Mouse (Mus musculus) kidney, adult 2 months (tissue): Measurements from ENCODE around the gene Gabrd. TPM values are rescaled to one million over a fixed set of nuclear protein-coding genes. Genes with fewer than 3 reads are reported as not detected.

Experiments used
- DNase-seq: peaks from one replicate; pipeline ENCODE4 v3.0.0; 2021
- H3K27ac ChIP-seq: fragments of 200-500 bp; 2 replicates; pipeline ENCODE4 v1.5.1; 2012; ENCODE audit warnings: low read depth, low read length, control low read depth, inconsistent platforms; ENCODE audit not compliant: insufficient read depth
- H3K27me3 ChIP-seq: fragments of 200-500 bp; replicated peaks from 2 replicates; pipeline ENCODE4 v1.6.1; 2012; ENCODE audit warnings: mild to moderate bottlenecking, moderate library complexity, low read length, inconsistent platforms; ENCODE audit not compliant: control insufficient read depth, insufficient read depth
- H3K36me3 ChIP-seq: fragments of 200-500 bp; 2 replicates; pipeline ENCODE4 v1.6.1; 2012; ENCODE audit warnings: mild to moderate bottlenecking, moderate library complexity, low read length, inconsistent platforms; ENCODE audit not compliant: control insufficient read depth, insufficient read depth
- H3K4me1 ChIP-seq: fragments of 200-500 bp; 2 replicates; pipeline ENCODE4 v1.6.1; 2011; ENCODE audit warnings: low read length; ENCODE audit not compliant: control insufficient read depth, insufficient read depth
- H3K4me3 ChIP-seq: fragments of 200-500 bp; 2 replicates; pipeline ENCODE4 v1.5.1; 2011; ENCODE audit warnings: mild to moderate bottlenecking, low read depth, low read length, control low read depth; ENCODE audit not compliant: insufficient read depth
- CTCF ChIP-seq: fragments of 200-500 bp; conservative IDR thresholded peaks from 2 replicates; pipeline ENCODE4 v1.5.1; 2011; ENCODE audit warnings: low read depth, mild to moderate bottlenecking, control low read depth, low read length, moderate library complexity, mixed read lengths; ENCODE audit not compliant: insufficient read depth, insufficient read length
- POLR2A ChIP-seq: fragments of 200-500 bp; IDR thresholded peaks from one replicate; pipeline ENCODE4 v1.6.1; 2011; ENCODE audit warnings: low read depth, low read length, control low read depth
- WGBS: fragments of 180-500 bp; shearing (Covaris S2); methylation state at CpG from one replicate; pipeline ENCODE4 v1.1.7; 2018; 5-methylcytosine and 5-hydroxymethylcytosine counted together
- polyA plus RNA-seq: library from polyadenylated mRNA; depleted of rRNA; stranded (reverse); fragments of >200 nt; gene quantifications from 2 replicates; pipeline ENCODE4 v1.2.3, GENCODE M21; 2012; rRNA removed

Gene Gabrd
- polyA plus RNA-seq, 1 experiment, result 0.47 TPM

DNA sequence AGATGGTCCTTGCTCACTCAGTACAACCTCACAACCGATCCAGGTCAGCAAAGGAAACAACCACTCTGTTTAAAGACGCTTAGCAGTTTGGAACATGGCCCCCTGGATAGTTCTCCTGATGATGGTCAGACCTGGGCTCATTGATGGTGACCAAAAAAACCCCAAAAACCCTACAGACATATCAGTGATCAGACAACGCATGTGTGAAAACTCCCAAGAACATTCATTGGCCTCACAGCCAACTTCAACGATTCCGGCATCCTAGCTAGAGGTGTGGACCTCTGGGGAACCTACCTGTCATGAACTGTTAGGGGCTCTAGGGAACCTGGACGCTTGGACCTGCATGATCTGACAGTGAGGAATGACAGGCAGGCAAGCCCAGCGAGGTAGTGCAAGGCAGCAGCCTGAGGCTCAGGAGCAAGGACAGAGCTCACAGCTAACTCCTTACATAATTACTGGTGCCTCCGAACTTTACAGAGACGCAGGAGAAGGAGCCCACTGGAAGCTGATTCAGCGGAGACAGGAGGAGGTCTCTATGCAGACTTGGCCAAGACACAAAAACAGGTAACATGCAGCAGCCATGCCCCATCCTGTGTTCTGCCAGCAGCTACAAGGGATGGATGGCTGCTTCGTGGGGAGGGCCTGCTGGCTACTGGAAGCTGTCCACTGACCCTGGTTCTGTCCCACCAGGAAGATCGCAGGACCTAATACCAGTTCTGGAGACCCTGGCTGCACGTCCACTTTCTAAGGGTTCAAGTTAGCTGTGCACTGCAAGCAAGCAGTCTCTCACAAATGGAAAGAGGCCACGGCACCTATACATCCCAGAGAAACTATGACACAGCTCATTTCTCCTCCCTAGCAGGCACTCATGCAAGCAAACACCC, 54.3 kb downstream of the Gabrd start:
- no peak for DNase-seq
- no peak overlapping the region for H3K27ac ChIP-seq
- TF ChIP-seq POLR2A (no peak), CTCF (no peak)
- 79% methylated on average over 14 of the region's 14 CpGs for WGBS
- no peak overlapping the region for H3K4me3 ChIP-seq
- H3K27me3 ChIP-seq, result no peaks in the 10 kb centered on the region
- H3K4me1 ChIP-seq, result no peaks in the 10 kb centered on the region
- no peaks in the 10 kb centered on the region for H3K36me3 ChIP-seq

DNA sequence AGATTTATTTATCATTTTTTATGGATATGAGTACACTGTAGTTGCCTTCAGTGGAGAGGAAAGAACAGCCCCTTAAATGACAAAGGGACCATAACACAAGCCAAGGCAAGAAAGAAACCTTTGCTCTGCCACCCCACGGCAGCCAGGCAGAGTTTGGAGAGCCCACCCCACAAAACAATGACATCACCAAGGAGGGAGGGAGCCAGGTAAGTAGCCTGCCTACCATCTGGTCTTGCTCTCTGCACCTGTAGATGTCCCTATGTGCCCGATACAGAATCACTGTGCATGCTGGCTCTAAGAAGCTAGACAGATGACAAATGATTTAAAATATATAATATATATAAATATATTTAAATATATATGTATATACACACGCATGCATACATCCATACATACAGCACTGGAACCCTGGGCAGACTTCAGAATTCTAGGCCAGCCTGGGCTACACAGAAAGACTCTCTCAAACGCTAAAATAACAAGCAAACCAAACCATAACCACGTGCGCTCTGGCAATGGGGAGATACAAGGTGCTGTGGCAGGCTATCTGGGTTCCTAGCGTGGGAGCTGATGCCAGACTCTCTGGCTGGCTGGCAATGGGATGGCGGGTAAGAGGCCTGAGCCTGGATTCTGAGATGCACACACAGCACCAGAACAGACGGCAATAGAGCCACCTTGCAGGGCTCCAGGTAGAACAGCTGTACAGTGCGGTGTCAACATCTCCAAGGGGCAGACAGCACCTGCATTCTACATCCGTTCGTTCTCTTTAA, 61.4 kb downstream of the Gabrd start:
- Histone ChIP-seq H3K27ac (no peak overlapping the region), H3K4me1 (no peaks in the 10 kb centered on the region), H3K4me3 (no peak overlapping the region), H3K27me3 (no peaks in the 10 kb centered on the region), H3K36me3 (no peaks in the 10 kb centered on the region)
- WGBS, result 89% methylated on average over 12 of the region's 12 CpGs
- TF ChIP-seq POLR2A, result no peak
- no peak for TF ChIP-seq CTCF
- DNase-seq, result no peak

Other genes with a start within 250 kb of the Gabrd start
- gene Ski, start 175.5 kb downstream of the Gabrd start, polyA plus RNA-seq, result 40.4 and 43.9 TPM in 2 replicates
- gene Faap20, start 148.3 kb downstream of the Gabrd start, polyA plus RNA-seq, result 68.9 and 75.5 TPM in 2 replicates
- 80.1 and 84.5 TPM in 2 replicates for gene Prkcz, start 36.8 kb downstream of the Gabrd start, polyA plus RNA-seq
- 0.27 and 0.42 TPM in 2 replicates for gene Cfap74, start 11.1 kb upstream of the Gabrd start, polyA plus RNA-seq
- gene Tmem52, start 71.0 kb upstream of the Gabrd start, polyA plus RNA-seq, result 14.7 and 15.7 TPM in 2 replicates
- 399 and 462 TPM in 2 replicates for gene Gnb1, start 93.2 kb upstream of the Gabrd start, polyA plus RNA-seq
- gene Nadk, start 164.3 kb upstream of the Gabrd start, polyA plus RNA-seq, result 141 and 153 TPM in 2 replicates
- 7.5 and 7.9 TPM in 2 replicates for gene Slc35e2, start 203.3 kb upstream of the Gabrd start, polyA plus RNA-seq
- gene Cdk11b, start 226.7 kb upstream of the Gabrd start, polyA plus RNA-seq, result 19.2 and 24.8 TPM in 2 replicates
- gene Gm10563, start 247.3 kb upstream of the Gabrd start, polyA plus RNA-seq, result not detected in 2 replicates